Mouse (Mus musculus): ENCODE data around the gene Prrc2b.

Prrc2b gene

GRCm38 (mm10) chr2:32222057-32222456, 71.2 kb downstream of the Prrc2b start:
- DNase-seq (ENCODE audit: low read depth, low spot score), result no peak

- no peak for DNase-seq (ENCODE audit: low read depth, low spot score)
Observed at GRCm38 (mm10) chr2:32235433-32235832, 84.6 kb downstream of the Prrc2b start.

GRCm38 (mm10) chr2:32235886-32236759, 85.2 kb downstream of the Prrc2b start, which contains the start of gene Pomt1:
Pomt1 (plus strand) TSS chr2:32236590.
- DNase-seq (ENCODE audit: low read depth, low spot score), result peak; percentile 89

- DNase-seq (ENCODE audit: low read depth, low spot score), result peak; percentile 30
Observed at GRCm38 (mm10) chr2:32236760-32237487, 86.0 kb downstream of the Prrc2b start.

- no peak for DNase-seq (ENCODE audit: low read depth, low spot score)
Observed at GRCm38 (mm10) chr2:32237571-32237970, 86.7 kb downstream of the Prrc2b start.

- DNase-seq (ENCODE audit: low read depth, low spot score), result no peak
Observed at GRCm38 (mm10) chr2:32238708-32239435, 88.0 kb downstream of the Prrc2b start.

GRCm38 (mm10) chr2:32240591-32240990, 89.7 kb downstream of the Prrc2b start:
- DNase-seq (ENCODE audit: low read depth, low spot score), result no peak

DNA sequence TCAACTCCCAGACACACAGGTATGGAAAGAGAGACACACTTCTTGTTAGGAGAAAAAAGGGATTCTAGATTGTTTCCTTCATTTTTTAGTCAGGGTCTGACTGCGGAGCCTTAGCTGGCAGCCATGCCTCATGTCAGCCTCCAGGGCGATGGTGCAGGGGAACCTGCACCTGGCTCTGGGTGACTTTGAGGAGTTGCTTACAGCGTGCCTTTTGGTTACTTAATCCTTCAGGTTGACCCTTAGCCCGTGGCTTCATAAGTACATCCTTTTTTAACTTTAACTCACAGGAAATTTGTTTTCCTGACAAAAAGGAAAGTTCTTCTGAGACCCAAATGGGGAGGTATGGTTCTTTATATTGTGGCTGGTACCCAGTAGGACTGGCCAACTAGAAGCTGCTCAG, 92.1 kb downstream of the Prrc2b start:
- DNase-seq (ENCODE audit: low read depth, low spot score), result no peak

- no peak for DNase-seq (ENCODE audit: low read depth, low spot score)
Observed at GRCm38 (mm10) chr2:32246741-32247140, 95.9 kb downstream of the Prrc2b start.

DNA sequence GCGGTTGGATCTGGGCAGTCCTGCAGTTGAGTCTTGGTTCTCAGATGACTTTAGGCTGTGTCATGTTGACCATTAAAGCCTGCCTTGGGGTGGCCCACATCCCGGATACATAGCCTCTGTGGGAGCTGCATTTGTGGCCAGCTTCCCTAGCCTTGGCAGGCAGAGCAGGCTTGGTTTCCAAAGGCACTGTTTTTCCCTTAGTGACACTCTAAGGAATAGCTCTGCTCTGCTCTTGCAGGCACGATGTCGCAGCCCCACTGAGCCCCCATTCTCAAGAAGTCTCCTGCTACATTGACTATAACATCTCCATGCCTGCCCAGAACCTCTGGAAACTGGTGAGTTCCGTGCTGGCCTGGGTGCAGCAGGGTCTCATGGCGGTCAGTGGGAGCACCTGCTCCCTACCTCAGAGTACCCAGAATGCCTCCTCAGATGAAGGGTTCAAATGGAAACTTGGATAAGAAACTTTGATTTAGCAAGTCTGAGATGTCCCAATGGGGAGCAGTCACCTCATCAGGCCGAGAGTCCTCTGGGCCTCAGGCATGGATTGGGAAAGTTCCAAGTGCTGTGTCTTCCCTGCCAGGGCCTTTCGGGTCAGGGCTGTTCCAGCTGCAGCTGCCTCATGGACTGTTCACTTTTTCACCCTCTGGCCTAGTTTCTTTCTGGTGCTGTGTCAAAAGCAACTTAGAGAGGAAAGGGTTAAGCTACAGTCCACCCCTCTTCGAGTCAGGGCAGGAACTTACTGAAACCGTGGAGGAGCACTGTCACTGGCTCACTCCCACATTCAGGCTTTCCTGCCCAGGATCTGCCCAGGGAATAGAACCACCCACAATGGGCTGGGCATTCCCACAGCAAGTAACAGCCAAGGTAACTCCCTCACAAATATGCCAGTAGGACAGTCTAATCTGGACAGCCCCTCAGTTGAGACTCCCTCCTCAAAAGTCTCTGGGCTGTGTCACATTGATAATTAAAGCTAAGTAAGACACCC, 97.8 kb downstream of the Prrc2b start:
- DNase-seq (ENCODE audit: low read depth, low spot score), result no peak

DNA sequence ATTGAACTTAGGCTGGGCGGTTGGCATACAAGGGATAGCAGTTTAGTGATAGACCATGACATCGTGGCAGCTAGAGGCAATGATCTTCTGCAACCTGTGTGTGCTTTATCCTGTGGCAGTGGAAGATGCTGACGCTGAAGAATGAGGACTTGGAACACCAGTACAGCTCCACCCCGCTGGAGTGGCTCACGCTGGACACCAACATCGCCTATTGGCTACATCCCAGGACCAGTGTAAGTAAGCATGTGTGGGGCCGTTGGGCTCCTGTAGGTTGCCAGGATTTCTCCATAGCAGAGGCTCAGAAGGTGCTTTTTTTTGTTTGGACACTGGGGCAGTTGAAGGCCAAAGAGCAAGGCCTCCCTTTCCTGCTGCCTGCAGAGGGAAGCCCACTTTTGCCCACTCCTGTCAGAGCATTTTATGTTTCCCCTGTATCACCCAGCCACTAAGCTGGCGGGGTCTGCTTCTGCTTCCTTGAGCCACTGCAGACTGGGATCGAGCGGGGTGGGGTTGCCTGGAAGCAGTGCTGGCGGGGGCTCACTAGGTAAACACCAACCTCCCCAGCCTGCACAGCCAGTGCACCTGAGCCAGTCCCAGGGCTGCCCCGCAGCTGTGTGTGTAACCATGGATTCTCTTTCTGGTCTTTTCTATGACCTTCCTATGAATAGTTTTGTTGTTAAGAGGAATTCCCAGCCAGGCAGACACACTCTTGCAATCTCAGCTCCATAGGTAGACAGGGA, 101.1 kb downstream of the Prrc2b start:
- no peak for DNase-seq (ENCODE audit: low read depth, low spot score)

GRCm38 (mm10) chr2:32252658-32253057, 101.8 kb downstream of the Prrc2b start:
- no peak for DNase-seq (ENCODE audit: low read depth, low spot score)

- no peak for DNase-seq (ENCODE audit: low read depth, low spot score)
Observed at GRCm38 (mm10) chr2:32253352-32253751, 102.5 kb downstream of the Prrc2b start.

DNA sequence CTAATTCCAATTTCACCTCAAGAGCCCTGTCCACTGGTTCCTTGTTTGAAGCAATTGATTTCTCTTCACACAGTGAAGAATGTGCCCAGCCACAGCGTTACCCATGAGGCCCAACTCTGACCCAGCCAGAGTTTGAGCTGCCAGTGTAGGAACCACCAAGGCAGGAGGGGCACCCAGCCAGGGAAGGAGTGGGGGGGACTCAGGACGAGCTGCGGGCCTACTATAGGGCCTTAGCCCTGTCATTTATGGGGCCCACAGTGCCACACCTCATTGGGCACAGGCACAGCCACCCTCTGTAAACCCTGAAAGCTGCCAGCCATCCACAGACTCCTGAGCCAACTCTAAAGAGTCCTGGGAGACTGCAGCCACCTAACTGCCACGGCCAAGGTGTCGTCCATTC, 103.7 kb downstream of the Prrc2b start:
- no peak for DNase-seq (ENCODE audit: low read depth, low spot score)

- no peak for DNase-seq (ENCODE audit: low read depth, low spot score)
Observed at GRCm38 (mm10) chr2:32256273-32256672, 105.4 kb downstream of the Prrc2b start.

- no peak for DNase-seq (ENCODE audit: low read depth, low spot score)
Observed at GRCm38 (mm10) chr2:32258887-32259533, 108.1 kb downstream of the Prrc2b start.

DNA sequence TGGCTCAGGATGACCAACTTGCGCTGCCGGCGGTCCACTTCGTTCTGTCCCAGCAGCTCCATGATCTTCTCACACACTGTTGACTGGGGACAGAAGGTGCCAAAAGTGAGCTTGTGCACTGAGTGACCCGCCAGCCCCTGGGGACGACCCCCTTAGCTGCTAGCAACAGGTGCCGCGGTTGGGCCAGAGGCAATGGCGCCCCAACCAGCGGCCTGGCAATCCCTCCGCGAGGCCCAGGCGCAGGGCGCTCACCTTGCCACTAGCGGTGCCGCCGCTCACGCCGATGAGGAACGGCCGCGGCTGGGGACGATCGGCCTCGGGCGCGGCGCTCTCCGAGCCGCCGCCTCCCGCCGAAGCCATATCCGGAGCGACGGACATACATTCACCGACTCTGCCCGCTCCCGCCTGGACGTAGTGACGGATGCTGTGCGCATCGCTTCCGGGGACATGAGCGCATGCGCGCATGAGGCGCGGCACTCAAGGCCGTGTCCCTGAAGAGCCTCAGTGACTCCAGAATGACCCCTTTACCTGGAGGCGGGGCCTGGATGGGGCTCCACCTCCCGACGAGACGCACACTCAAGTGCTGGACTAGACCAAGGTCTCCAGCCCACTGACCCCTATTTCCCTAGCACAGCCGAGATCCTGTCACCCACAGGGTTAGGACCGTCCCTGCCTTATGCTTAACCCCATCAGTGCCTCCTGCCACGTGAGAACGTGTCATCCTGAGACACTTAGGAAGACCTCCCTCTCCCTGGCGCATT, 109.0 kb downstream of the Prrc2b start, which contains the start of gene Uck1:
Gene Uck1, minus strand, starts transcription at position 503 of the 761 bp plus-strand sequence.
- peak; percentile 77 for DNase-seq (ENCODE audit: low read depth, low spot score)

DNA sequence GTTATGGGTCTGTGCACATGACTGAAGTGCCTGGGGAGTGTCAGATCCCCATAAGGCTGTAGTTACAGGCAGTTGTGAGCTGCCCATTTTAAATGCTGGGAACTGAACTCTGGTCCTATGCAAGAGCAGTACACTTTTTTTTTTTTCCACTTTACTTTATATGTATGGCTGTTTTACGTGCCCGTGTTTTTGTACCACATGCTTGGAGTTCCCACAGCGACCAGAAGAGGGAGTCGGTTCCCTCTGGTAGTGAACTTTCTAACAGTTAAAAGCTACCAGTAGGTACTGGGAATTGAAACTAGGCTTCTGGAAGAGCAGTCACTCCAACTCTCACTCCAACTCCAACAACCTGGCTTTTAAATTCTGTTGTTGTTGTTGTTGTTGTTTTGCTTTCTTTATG, 109.8 kb downstream of the Prrc2b start:
- peak; percentile 9 for DNase-seq (ENCODE audit: low read depth, low spot score)

DNA sequence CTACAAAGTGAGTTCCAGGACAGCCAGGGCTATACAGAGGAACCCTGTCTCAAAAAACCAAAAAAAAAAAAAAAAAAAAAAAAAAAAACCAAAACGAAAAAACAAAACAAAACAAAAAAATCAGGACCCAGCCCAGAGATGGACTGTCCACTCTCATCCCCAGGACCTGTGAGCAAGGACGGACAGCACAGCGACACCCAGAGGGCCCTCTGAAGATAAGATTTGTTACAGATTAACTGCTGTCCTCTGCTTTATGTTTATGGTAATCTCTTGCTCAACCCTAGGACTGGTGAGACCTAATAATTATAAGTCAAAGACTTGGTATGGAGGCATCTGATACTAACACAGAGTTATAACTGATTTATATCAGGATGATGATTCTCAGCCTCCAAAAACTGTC, 124.9 kb downstream of the Prrc2b start:
- DNase-seq (ENCODE audit: low read depth, low spot score), result no peak

All from retina, postnatal 7 days (tissue).